8 mouse cellular contexts compared by ENCODE assay signal in genomic region chr1:55026444-55027252, GRCm38 (mm10). TPM values are rescaled to one million over a fixed set of nuclear protein-coding genes. Genes with fewer than 3 reads are reported as not detected.
A peak's percentile ranks its signal among the peaks of the same experiment; 100 is the strongest.
DNase-seq lines count a peak whose midpoint lies in the region; ATAC-seq and TF ChIP-seq lines count a peak whose summit lies in the region.

No protein-coding gene starts in this region.

- H3K4me1 ChIP-seq in kidney, adult 2 months (ENCODE audit: control insufficient read depth, insufficient read depth, low read length), result peaks cover 7% of the 10 kb centered on the region; the same call in 1 of the 2 replicates
- peaks cover 12 to 24% of the 10 kb centered on the region in 2 experiments; a peak in 3 of 4 replicates for H3K4me1 ChIP-seq in MEL (ENCODE audit: control insufficient read depth in 1 of 2, insufficient read depth in 2 of 2, low read length in 2 of 2)
- peaks cover 6% of the 10 kb centered on the region; the same call in 1 of the 2 replicates for H3K4me1 ChIP-seq in embryonic facial prominence, embryonic 12.5 days
- H3K4me1 ChIP-seq in hindbrain, postnatal 0 days (ENCODE audit: insufficient read depth, low read length), result no peaks in the 10 kb centered on the region
- H3K4me1 ChIP-seq in midbrain, embryonic 10.5 days, result peaks cover 15% of the 10 kb centered on the region

- TF ChIP-seq POLR2A in kidney, adult 2 months (IDR thresholded peaks at IDR 0.05; ENCODE audit: low read depth, low read length), result no peak
- TF ChIP-seq POLR2A in MEL (IDR thresholded peaks at IDR 0.05; ENCODE audit: control insufficient read depth in 1 of 2, insufficient read depth in 1 of 2, low read depth in 1 of 2, low read length in 2 of 2, poor library complexity in 1 of 2), result no peak

- H3K9me3 ChIP-seq in MEL (replicated peaks; ENCODE audit: insufficient read depth, low read length), result no peaks in the 10 kb centered on the region
- H3K9me3 ChIP-seq in embryonic facial prominence, embryonic 12.5 days, result no peaks in the 10 kb centered on the region
- no peaks in the 10 kb centered on the region for H3K9me3 ChIP-seq in hindbrain, postnatal 0 days (ENCODE audit: low read length)
- H3K9me3 ChIP-seq in midbrain, embryonic 10.5 days (replicated peaks), result no peaks in the 10 kb centered on the region; the same call in 1 of the 2 replicates

- no peak for TF ChIP-seq CTCF in kidney, adult 2 months (conservative IDR thresholded peaks at IDR 0.05; ENCODE audit: insufficient read depth, insufficient read length, low read depth, low read length)
- TF ChIP-seq CTCF in MEL (IDR thresholded peaks at IDR 0.05 in 2 of 3, conservative IDR thresholded peaks at IDR 0.05 in 1 of 3; ENCODE audit: control insufficient read depth in 1 of 3, insufficient read depth in 1 of 3, low read depth in 2 of 3, low read length in 3 of 3, poor library complexity in 1 of 3, severe bottlenecking in 1 of 3), result no peak
- no peak for TF ChIP-seq CTCF in hindbrain, postnatal 0 days (IDR thresholded peaks at IDR 0.05; ENCODE audit: low read depth)

- H3K27ac ChIP-seq in kidney, adult 2 months (ENCODE audit: insufficient read depth, low read depth, low read length), result peak overlapping the region; percentile 99
- peak overlapping the region; percentile 88 for H3K27ac ChIP-seq in MEL (ENCODE audit: control insufficient read depth, low read depth, low read length)
- H3K27ac ChIP-seq in embryonic facial prominence, embryonic 12.5 days, result peak overlapping the region; percentile 94
- peak overlapping the region; percentile 97 for H3K27ac ChIP-seq in hindbrain, postnatal 0 days
- H3K27ac ChIP-seq in midbrain, embryonic 10.5 days (replicated peaks), result peak overlapping the region; percentile 99

- under 1% methylated on average over 55 of the region's 55 CpGs for WGBS in kidney, adult 2 months
- under 1% methylated on average over 55 of the region's 55 CpGs for WGBS in embryonic facial prominence, embryonic 12.5 days
- WGBS in hindbrain, postnatal 0 days, result under 1% methylated on average over 55 of the region's 55 CpGs
- under 1% methylated on average over 55 of the region's 55 CpGs for WGBS in midbrain, embryonic 10.5 days

- ATAC-seq in embryonic facial prominence, embryonic 12.5 days (ENCODE audit: insufficient number of reproducible peaks, insufficient read depth, low FRiP score, low TSS enrichment), result peak; percentile 72
- ATAC-seq in hindbrain, postnatal 0 days, result peak; percentile 74

- TF ChIP-seq RAD21 in MEL (IDR thresholded peaks at IDR 0.05; ENCODE audit: low read depth, low read length), result no peak

- H3K27me3 ChIP-seq in kidney, adult 2 months (replicated peaks; ENCODE audit: control insufficient read depth, insufficient read depth, low read length), result no peaks in the 10 kb centered on the region
- no peaks in the 10 kb centered on the region for H3K27me3 ChIP-seq in MEL (ENCODE audit: control insufficient read depth in 1 of 2, insufficient read depth in 2 of 2, low read length in 2 of 2)
- no peaks in the 10 kb centered on the region for H3K27me3 ChIP-seq in embryonic facial prominence, embryonic 12.5 days
- no peaks in the 10 kb centered on the region for H3K27me3 ChIP-seq in hindbrain, postnatal 0 days (ENCODE audit: insufficient read depth, low read length)
- H3K27me3 ChIP-seq in midbrain, embryonic 10.5 days (ENCODE audit: low read depth, poor library complexity, severe bottlenecking), result no peaks in the 10 kb centered on the region

- no peak for TF ChIP-seq EP300 in MEL (IDR thresholded peaks at IDR 0.05; ENCODE audit: low read depth in 1 of 2, low read length in 2 of 2)

- no peaks in the 10 kb centered on the region for H3K36me3 ChIP-seq in kidney, adult 2 months (ENCODE audit: control insufficient read depth, insufficient read depth, low read length)
- peaks cover 2 to 49% of the 10 kb centered on the region in 2 experiments; a peak in 3 of 4 replicates for H3K36me3 ChIP-seq in MEL (ENCODE audit: control insufficient read depth in 1 of 2, insufficient read depth in 2 of 2, low read length in 2 of 2)
- no peaks in the 10 kb centered on the region for H3K36me3 ChIP-seq in embryonic facial prominence, embryonic 12.5 days
- no peaks in the 10 kb centered on the region for H3K36me3 ChIP-seq in hindbrain, postnatal 0 days (ENCODE audit: insufficient read depth, low read length)
- H3K36me3 ChIP-seq in midbrain, embryonic 10.5 days, result peaks cover 34% of the 10 kb centered on the region

- peak overlapping the region; percentile 89 for H3K4me3 ChIP-seq in kidney, adult 2 months (ENCODE audit: insufficient read depth, low read depth, low read length)
- peak overlapping the region; percentile 86 to 98 for H3K4me3 ChIP-seq in MEL (ENCODE audit: control insufficient read depth in 1 of 2, insufficient read depth in 1 of 2, low read depth in 2 of 2, low read length in 2 of 2)
- peak overlapping the region; percentile 88 for H3K4me3 ChIP-seq in embryonic facial prominence, embryonic 12.5 days
- peak overlapping the region; percentile 99 for H3K4me3 ChIP-seq in hindbrain, postnatal 0 days (ENCODE audit: low read length)
- H3K4me3 ChIP-seq in midbrain, embryonic 10.5 days, result peak overlapping the region; percentile 98

- DNase-seq in kidney, adult 2 months, result no peak
- DNase-seq in kidney, postnatal 4 days, result no peak
- DNase-seq in MEL (ENCODE audit: low read depth, low spot score), result no peak
- DNase-seq in hindbrain, postnatal 0 days (ENCODE audit: low spot score), result peak; percentile 65
- no peak for DNase-seq in midbrain, embryonic 10.5 days (ENCODE audit: low spot score)
- no peak for DNase-seq in thymus, postnatal 0 days (ENCODE audit: low spot score)
- DNase-seq in spleen, postnatal 14 days (ENCODE audit: low spot score in 2 of 2), result no peak

- peak overlapping the region; percentile 78 for H3K4me2 ChIP-seq in embryonic facial prominence, embryonic 12.5 days (replicated peaks)
- peak overlapping the region; percentile 84 for H3K4me2 ChIP-seq in hindbrain, postnatal 0 days (ENCODE audit: low read depth, low read length)

- peak overlapping the region; percentile 97 for H3K9ac ChIP-seq in MEL (ENCODE audit: control insufficient read depth, low read depth, low read length, poor library complexity, severe bottlenecking)
- peak overlapping the region; percentile 97 for H3K9ac ChIP-seq in embryonic facial prominence, embryonic 12.5 days
- peak overlapping the region; percentile 99 for H3K9ac ChIP-seq in hindbrain, postnatal 0 days (replicated peaks; ENCODE audit: low read length)

- peaks cover 53% of the 10 kb centered on the region for H3K79me2 ChIP-seq in MEL (ENCODE audit: control insufficient read depth, insufficient read depth, low read length, poor library complexity)

TF ChIP-seq in MEL, 35 proteins besides CTCF, POLR2A, EP300 and RAD21:
- peak; percentile 42 for TF ChIP-seq SIN3A (IDR thresholded peaks at IDR 0.05; ENCODE audit: low read length)
- TF ChIP-seq CHD1 (IDR thresholded peaks at IDR 0.05; ENCODE audit: low read depth, low read length), result peak; percentile 78
- no peak for TF ChIP-seq CHD2 (IDR thresholded peaks at IDR 0.05; ENCODE audit: low read length)

RNA-seq across cellular contexts. Expression of gene Sf3b1, which starts 0.6 kb away (rescaled TPM):
- 24.3 and 33.6 TPM in 2 replicates for polyA plus RNA-seq in kidney, adult 2 months (2012; rRNA removed)
- total RNA-seq in MEL (2012; rRNA removed), result 118 and 135 TPM in 2 replicates
- 100 to 1,000 TPM; 111 to 167 TPM for polyA plus RNA-seq in MEL (2012; ENCODE audit: insufficient read depth in 1 of 2, insufficient read length in 2 of 2, low read depth in 1 of 2, low replicate concordance in 2 of 2, missing spikeins in 1 of 2)
- 317 and 342 TPM in 2 replicates for polyA plus RNA-seq in embryonic facial prominence, embryonic 12.5 days (2016; fragmentation: Nextera tagmentation; extraction: Ambion mirVana)
- total RNA-seq in hindbrain, postnatal 0 days (2014; rRNA removed), result 141 and 306 TPM in 2 replicates
- polyA plus RNA-seq in hindbrain, postnatal 0 days (2015; fragmentation: Nextera tagmentation; extraction: Ambion mirVana), result 261 and 279 TPM in 2 replicates
- polyA plus RNA-seq in midbrain, embryonic 10.5 days (2016; fragmentation: Nextera tagmentation; extraction: Ambion mirVana), result 286 and 291 TPM in 2 replicates
- 390 and 430 TPM in 2 replicates for polyA plus RNA-seq in thymus, postnatal 0 days (2015; fragmentation: Nextera tagmentation; extraction: Ambion mirVana)

RNA-seq across cellular contexts. Expression of gene Coq10b, which starts 25.9 kb away (rescaled TPM):
- polyA plus RNA-seq in kidney, adult 2 months (2012; rRNA removed), result 16.2 and 20.7 TPM in 2 replicates
- total RNA-seq in MEL (2012; rRNA removed), result 9.0 and 13.4 TPM in 2 replicates
- 10 to 100 TPM in 1 of 2 experiments, 1 to 10 TPM in 1; 9.8 to 84.6 TPM for polyA plus RNA-seq in MEL (2012; ENCODE audit: insufficient read depth in 1 of 2, insufficient read length in 2 of 2, low read depth in 1 of 2, low replicate concordance in 2 of 2, missing spikeins in 1 of 2)
- polyA plus RNA-seq in embryonic facial prominence, embryonic 12.5 days (2016; fragmentation: Nextera tagmentation; extraction: Ambion mirVana), result 20.9 and 22.9 TPM in 2 replicates
- total RNA-seq in hindbrain, postnatal 0 days (2014; rRNA removed), result 12.3 and 15.1 TPM in 2 replicates
- 23.3 and 23.7 TPM in 2 replicates for polyA plus RNA-seq in hindbrain, postnatal 0 days (2015; fragmentation: Nextera tagmentation; extraction: Ambion mirVana)
- 24.1 and 27.1 TPM in 2 replicates for polyA plus RNA-seq in midbrain, embryonic 10.5 days (2016; fragmentation: Nextera tagmentation; extraction: Ambion mirVana)
- polyA plus RNA-seq in thymus, postnatal 0 days (2015; fragmentation: Nextera tagmentation; extraction: Ambion mirVana), result 18.6 and 19.9 TPM in 2 replicates
